In genomic region chr11:81942167-81942566, GRCm38 (mm10) we compare ENCODE assay signal across 20 mouse cellular contexts. TPM values are rescaled to one million over a fixed set of nuclear protein-coding genes. Genes with fewer than 3 reads are reported as not detected.
A peak's percentile ranks its signal among the peaks of the same experiment; 100 is the strongest.
DNase-seq lines count a peak whose midpoint lies in the region; ATAC-seq and TF ChIP-seq lines count a peak whose summit lies in the region.
"Had no signal": no experiment of that assay in that cellular context is flagged by ENCODE, and none has a peak within 500 bp of the region (broad histone marks: within the 10 kb centered on the region; RNA-seq: fewer than 3 reads in every experiment).

No protein-coding gene starts in this region.

- intact Hi-C loops in heart, adult 2 months (cut with DNase I) = no loop called here
- intact Hi-C loops in heart, postnatal 36 days (cut with DNase I) = no loop called here

- no peak overlapping the region for H3ac ChIP-seq in C2C12 (ENCODE audit: control insufficient read depth, insufficient read length, low read depth)

- ATAC-seq in Patski = peak; percentile 65
- no peak for ATAC-seq in forebrain, embryonic 15.5 days (replicated peaks)
- ATAC-seq: midbrain, embryonic 16.5 days had no signal

- no peak overlapping the region for H3K4me2 ChIP-seq in forebrain, embryonic 15.5 days (replicated peaks)
- H3K4me2 ChIP-seq: embryonic facial prominence, embryonic 13.5 days; hindbrain, embryonic 12.5 days; liver, embryonic 15.5 days had no signal

- no peaks in the 10 kb centered on the region for H3K79me2 ChIP-seq in heart, adult 2 months (replicated peaks; ENCODE audit: control insufficient read depth, insufficient read depth, low read length)
- H3K79me2 ChIP-seq in C2C12 (ENCODE audit: control insufficient read depth, insufficient read depth) = no peaks in the 10 kb centered on the region

- H3K79me3 ChIP-seq in C2C12 (ENCODE audit: low read depth) = no peaks in the 10 kb centered on the region

- TF ChIP-seq CTCF in heart, adult 2 months (IDR thresholded peaks at IDR 0.05) = no peak
- no peak for TF ChIP-seq CTCF in C2C12 (IDR thresholded peaks at IDR 0.05; ENCODE audit: control insufficient read depth, insufficient read depth, insufficient read length)
- TF ChIP-seq CTCF in Patski (IDR thresholded peaks at IDR 0.05) = no peak
- no peak for TF ChIP-seq CTCF in bone marrow macrophage, adult 2 months (IDR thresholded peaks at IDR 0.05; ENCODE audit: low read depth, low read length)

- POLR2A ChIA-PET in Patski (lab: Charles Lee) = no interaction called here

- in situ Hi-C loops in Patski (cut with MboI; ENCODE audit: low pct_unique_long_range_greater_than_20kb) = no loop called here

- no peak overlapping the region for H3K9ac ChIP-seq in heart, adult 2 months (ENCODE audit: low read depth, low read length)
- no peak overlapping the region for H3K9ac ChIP-seq in forebrain, embryonic 15.5 days (replicated peaks)
- H3K9ac ChIP-seq: embryonic facial prominence, embryonic 13.5 days; hindbrain, embryonic 12.5 days; liver, embryonic 15.5 days had no signal

- no peak overlapping the region for H3K4me3 ChIP-seq in heart, adult 2 months
- no peak overlapping the region for H3K4me3 ChIP-seq in C2C12 (ENCODE audit: insufficient read depth, poor library complexity, severe bottlenecking)
- H3K4me3 ChIP-seq in bone marrow macrophage, adult 2 months (ENCODE audit: insufficient read depth, low read length) = no peak overlapping the region
- H3K4me3 ChIP-seq in forebrain, embryonic 15.5 days = no peak overlapping the region
- H3K4me3 ChIP-seq: embryonic facial prominence, embryonic 13.5 days; hindbrain, embryonic 12.5 days; liver, embryonic 15.5 days; megakaryocyte, embryonic 14.5 days had no signal

- peak in 1 of 2 experiments; percentile 10 for DNase-seq in heart, adult 2 months
- DNase-seq in heart, postnatal 36 days = no peak
- DNase-seq in Patski (ENCODE audit: low read depth, low spot score) = no peak
- DNase-seq in left cerebral cortex, adult 9 months (ENCODE audit: low spot score in 2 of 2) = no peak
- DNase-seq in urinary bladder, postnatal 36 days (ENCODE audit: low spot score in 2 of 2) = no peak
- DNase-seq: cerebellum, adult 9-10 months; kidney, adult 9 months; kidney, postnatal 36 days; layer of hippocampus, adult 9-11 months; lung, postnatal 14 days; thymus, postnatal 4 days had no signal

- 38% methylated on average over 1 of the region's 1 CpGs for WGBS in heart, adult 2 months
- 100% methylated on average over 1 of the region's 1 CpGs for WGBS in forebrain, embryonic 15.5 days

- peaks cover 5% of the 10 kb centered on the region; the same call in 1 of the 2 replicates for H3K4me1 ChIP-seq in heart, adult 2 months (ENCODE audit: control insufficient read depth, insufficient read depth, low read length)
- H3K4me1 ChIP-seq in bone marrow macrophage, adult 2 months (ENCODE audit: control insufficient read depth, insufficient read depth, low read length) = peaks cover 20% of the 10 kb centered on the region
- no peaks in the 10 kb centered on the region for H3K4me1 ChIP-seq in forebrain, embryonic 15.5 days
- H3K4me1 ChIP-seq: embryonic facial prominence, embryonic 13.5 days; hindbrain, embryonic 12.5 days; liver, embryonic 15.5 days; megakaryocyte, embryonic 14.5 days had no signal

- no peaks in the 10 kb centered on the region for H3K9me3 ChIP-seq in forebrain, embryonic 15.5 days
- H3K9me3 ChIP-seq: embryonic facial prominence, embryonic 13.5 days; hindbrain, embryonic 12.5 days; liver, embryonic 15.5 days had no signal

- 0 out of 2 replicates have a peak, but pooled peaks have one; percentile 41 for TF ChIP-seq EP300 in heart, adult 2 months (IDR thresholded peaks at IDR 0.05; ENCODE audit: insufficient read depth, low read depth, low read length)

- CTCF ChIA-PET in Patski (lab: Charles Lee) = no interaction called here

- H3K27me3 ChIP-seq in heart, adult 2 months (ENCODE audit: control insufficient read depth, insufficient read depth, low read length) = no peaks in the 10 kb centered on the region
- H3K27me3 ChIP-seq in C2C12 (ENCODE audit: control insufficient read depth, insufficient read depth, insufficient read length) = no peaks in the 10 kb centered on the region
- H3K27me3 ChIP-seq in Patski = peaks cover 12% of the 10 kb centered on the region
- H3K27me3 ChIP-seq in forebrain, embryonic 15.5 days = no peaks in the 10 kb centered on the region
- H3K27me3 ChIP-seq: embryonic facial prominence, embryonic 13.5 days; hindbrain, embryonic 12.5 days; liver, embryonic 15.5 days had no signal

- no peak overlapping the region for H3K27ac ChIP-seq in heart, adult 2 months
- peak overlapping the region; percentile 30; the same call in 1 of the 2 replicates for H3K27ac ChIP-seq in bone marrow macrophage, adult 2 months (ENCODE audit: insufficient read depth, low read depth, low read length)
- H3K27ac ChIP-seq in forebrain, embryonic 15.5 days (replicated peaks) = no peak overlapping the region
- H3K27ac ChIP-seq: embryonic facial prominence, embryonic 13.5 days; hindbrain, embryonic 12.5 days; liver, embryonic 15.5 days had no signal

- no peak for TF ChIP-seq POLR2A in heart, adult 2 months (IDR thresholded peaks at IDR 0.05; ENCODE audit: insufficient read depth, low read depth, low read length)
- TF ChIP-seq POLR2A in bone marrow macrophage, adult 2 months (IDR thresholded peaks at IDR 0.05; ENCODE audit: borderline replicate concordance, low read depth, low read length) = no peak

- no peaks in the 10 kb centered on the region for H3K36me3 ChIP-seq in heart, adult 2 months (ENCODE audit: control insufficient read depth, insufficient read depth, low read length)
- H3K36me3 ChIP-seq in C2C12 (ENCODE audit: control insufficient read depth, insufficient read depth) = no peaks in the 10 kb centered on the region
- H3K36me3 ChIP-seq in forebrain, embryonic 15.5 days = no peaks in the 10 kb centered on the region
- H3K36me3 ChIP-seq: embryonic facial prominence, embryonic 13.5 days; hindbrain, embryonic 12.5 days; liver, embryonic 15.5 days had no signal

TF ChIP-seq in C2C12, 6 proteins besides CTCF, POLR2A, EP300 and RAD21:
- no peak for TF ChIP-seq FOSL1 (IDR thresholded peaks at IDR 0.05; ENCODE audit: insufficient read depth, low read length, poor library complexity, severe bottlenecking)
- TF ChIP-seq MYOG (IDR thresholded peaks at IDR 0.05; ENCODE audit: control insufficient read depth, extremely low read depth, insufficient read length) = no peak
- peak; percentile 61 for TF ChIP-seq USF1 (IDR thresholded peaks at IDR 0.05; ENCODE audit: low read depth)
- no peak for TF ChIP-seq MYOD1 (IDR thresholded peaks at IDR 0.05; ENCODE audit: control insufficient read depth, insufficient read length, low read depth)
- no peak for TF ChIP-seq MAX (IDR thresholded peaks at IDR 0.05)
- no peak for TF ChIP-seq CEBPB (IDR thresholded peaks at IDR 0.05; ENCODE audit: low read depth)

RNA-seq across cellular contexts. Expression of gene Asic2, which starts 26.1 kb away (rescaled TPM):
- not detected for total RNA-seq in heart, adult 2 months (2021)
- polyA plus RNA-seq in heart, adult 2 months (2012; rRNA removed) = 0.06 TPM in 1 of 2 replicates, not detected in the other
- total RNA-seq in heart, postnatal 36 days (2021) = not detected
- polyA plus RNA-seq in C2C12 (2012; fragmentation: generic; extraction: Trizol) = not detected
- polyA plus RNA-seq in Patski (2021) = 0.04 TPM
- not detected in 2 replicates for polyA plus RNA-seq in bone marrow macrophage, adult 2 months (2012; ENCODE audit: insufficient read depth, insufficient read length, missing spikeins)
- 5.5 and 5.6 TPM in 2 replicates for polyA plus RNA-seq in forebrain, embryonic 15.5 days (2015; fragmentation: Nextera tagmentation; extraction: Ambion mirVana)
- polyA plus RNA-seq: heart, embryonic 14.5 days had no signal
